Mouse (Mus musculus) layer of hippocampus, postnatal 10 days (tissue): ENCODE data around the gene Lct. TPM values are rescaled to one million over a fixed set of nuclear protein-coding genes. Genes with fewer than 3 reads are reported as not detected.
"Not testable (repeated sequence)": the region's sequence is repeated elsewhere in the genome, so short reads cannot be mapped to it uniquely, and the experiment has no call there.

Source experiments
- DNase-seq, 2 experiments: peaks; one replicate each; pipeline ENCODE4 v3.0.0; 2021; ENCODE audit warnings: low spot score in 2 of 2
- long read RNA-seq: library from polyadenylated mRNA; stranded (forward); transcript quantifications from one replicate; pipeline ENCODE4 v2.0.0, GENCODE M21; 2023
- total RNA-seq, 2 experiments: library from RNA; stranded (reverse); gene quantifications; 2 replicates each; pipeline ENCODE4 v1.2.3; 2021

Gene Lct
- 10 to 100 TPM; 16.6 to 20.2 TPM for total RNA-seq
- long read RNA-seq, partial matches to known transcripts: 6 of 6 reads
- long read RNA-seq, other reads (novel, unspliced or antisense): 0 of 6 reads

GRCm38 (mm10) chr1:128328218-128328617 lies at the start of gene Lct:
TSS of gene Lct (minus strand) at chr1:128328318.
- no peak for DNase-seq

GRCm38 (mm10) chr1:128376841-128377240 lies 48.7 kb upstream of the Lct start:
- no peak for DNase-seq

DNA sequence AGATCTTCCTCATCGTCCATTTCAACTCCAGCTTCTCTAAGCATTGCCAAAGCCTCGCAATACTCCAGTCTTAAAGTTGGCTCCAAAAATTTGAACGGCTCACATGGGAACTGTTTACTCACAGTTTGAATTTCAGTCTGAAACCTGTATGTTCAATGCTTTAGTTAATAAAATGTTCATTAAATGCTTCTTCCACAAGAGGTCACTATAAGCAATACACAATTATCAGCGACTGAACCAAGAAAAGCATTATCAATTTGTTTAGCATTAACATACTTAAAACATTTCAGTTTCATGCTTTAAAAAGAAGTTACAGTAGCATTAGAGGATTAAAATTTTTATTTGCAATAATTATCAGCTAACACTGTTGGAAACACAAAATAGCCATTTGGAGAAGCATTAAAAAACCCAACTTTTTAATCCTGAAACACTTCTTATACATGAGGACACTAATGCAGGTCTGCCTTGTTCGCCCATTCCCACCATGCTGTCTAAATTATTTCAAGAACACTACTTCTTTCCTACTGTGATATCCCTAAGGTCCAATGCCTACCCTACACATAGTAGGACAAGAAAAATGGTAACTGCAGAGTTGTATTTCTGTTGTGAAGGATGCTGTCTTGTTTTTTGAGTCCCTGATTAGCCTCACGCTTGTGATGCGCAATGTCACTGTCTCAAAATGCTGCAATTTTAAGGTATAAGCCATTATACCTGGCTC lies 44.2 kb upstream of the Lct start:
- DNase-seq: no peak

GRCm38 (mm10) chr1:128368732-128369441 lies 40.8 kb upstream of the Lct start:
- DNase-seq: peak; percentile 73 to 77

DNA sequence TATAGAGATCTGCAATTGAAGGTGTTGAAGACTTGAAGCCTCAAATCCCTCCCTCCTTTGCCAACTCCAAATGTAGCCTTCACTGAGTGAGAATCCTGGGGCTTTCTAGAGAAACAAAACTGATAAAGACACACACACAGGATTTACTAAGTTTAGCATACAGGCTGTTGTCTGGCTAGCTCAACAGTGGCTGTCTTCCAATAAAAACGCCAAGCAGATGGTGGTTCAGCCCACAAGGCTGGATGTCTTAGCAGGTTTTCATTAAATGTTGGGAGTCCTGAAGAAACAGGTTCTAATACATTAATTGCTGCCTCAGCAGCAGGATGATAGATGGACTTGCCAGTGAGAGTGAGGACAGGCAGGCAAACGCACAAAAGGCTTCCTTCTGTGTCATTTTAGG lies 32.5 kb upstream of the Lct start:
- DNase-seq: no peak

DNA sequence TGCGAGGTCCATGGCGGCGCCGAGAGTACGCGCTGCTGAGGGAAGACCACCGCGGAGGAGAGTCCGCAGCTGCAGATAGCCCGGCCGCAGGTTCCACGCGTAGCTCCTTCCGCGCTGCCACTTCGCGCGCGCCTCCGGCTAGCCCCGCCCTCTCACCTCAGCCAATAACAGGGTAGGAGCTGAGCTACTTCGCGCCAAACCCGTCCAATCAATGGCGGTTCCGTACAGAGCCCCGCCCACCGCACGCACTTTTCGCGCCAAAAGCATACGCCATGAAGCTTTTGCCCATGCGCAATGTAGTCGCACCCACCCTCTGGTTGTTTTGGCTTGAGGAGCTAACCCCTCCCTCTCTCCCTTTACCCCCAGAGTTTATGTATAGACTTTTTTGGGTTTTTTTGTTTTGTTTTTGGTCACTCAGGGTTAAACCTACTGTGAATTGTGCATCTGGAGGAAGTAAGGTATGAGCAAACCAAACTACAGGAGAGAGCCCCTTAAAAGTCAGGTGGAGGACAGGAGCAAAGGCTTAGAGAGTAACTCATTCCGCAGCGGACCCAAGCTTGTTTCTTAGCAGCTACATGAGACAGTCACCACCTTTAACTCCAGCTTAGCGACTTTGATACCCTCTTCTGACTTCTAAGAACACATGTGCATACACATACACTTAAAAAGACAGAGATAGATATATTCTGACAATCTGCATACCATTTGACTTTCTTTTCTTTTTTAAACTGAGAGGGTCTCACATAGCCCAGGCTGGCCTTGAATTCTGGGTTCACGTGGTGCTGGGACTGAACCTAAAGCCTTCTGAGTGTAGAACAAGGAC lies 31.6 kb upstream of the Lct start, which contains the start of gene Mcm6:
Mcm6 (minus strand) TSS at position 111 of the 823 bp plus-strand sequence.
- peak; percentile 92 to 94 for DNase-seq

DNA sequence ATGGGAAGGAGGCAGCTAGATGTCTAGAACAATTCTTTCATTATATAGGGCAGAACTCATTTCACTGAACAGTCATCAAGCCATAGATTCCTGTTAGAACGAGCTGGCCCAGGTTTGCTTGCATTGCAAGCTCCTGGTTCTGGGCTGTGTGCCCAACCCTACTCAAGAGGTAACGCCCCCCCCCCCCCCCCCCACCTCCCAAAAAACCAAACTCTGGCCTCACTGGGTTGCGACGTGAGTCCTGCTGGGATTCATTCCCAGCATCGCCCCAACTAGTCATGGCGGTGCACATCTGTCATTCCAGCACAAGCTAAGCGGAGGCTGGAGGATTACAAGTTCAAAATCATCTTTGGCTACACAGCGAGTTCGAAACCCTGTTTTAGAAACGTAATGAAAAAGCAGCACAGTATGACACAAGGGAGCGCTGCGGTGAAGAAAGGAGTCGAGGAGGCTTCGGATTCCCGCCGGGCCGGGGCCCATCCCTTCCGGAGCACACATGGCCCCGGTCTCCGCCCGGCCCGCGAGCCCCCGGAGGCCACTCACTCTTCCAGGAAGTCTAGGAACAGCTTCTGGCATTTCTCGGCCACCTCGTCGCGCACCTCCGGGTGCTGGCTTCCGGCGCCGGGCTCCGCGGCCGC lies 30.9 kb upstream of the Lct start:
- no peak for DNase-seq

- no peak for DNase-seq
Measured at GRCm38 (mm10) chr1:128358276-128358675, 30.2 kb upstream of the Lct start.

- DNase-seq: no peak
Measured at GRCm38 (mm10) chr1:128357452-128357851, 29.3 kb upstream of the Lct start.

GRCm38 (mm10) chr1:128353092-128353491 lies 25.0 kb upstream of the Lct start:
- DNase-seq: no peak

DNA sequence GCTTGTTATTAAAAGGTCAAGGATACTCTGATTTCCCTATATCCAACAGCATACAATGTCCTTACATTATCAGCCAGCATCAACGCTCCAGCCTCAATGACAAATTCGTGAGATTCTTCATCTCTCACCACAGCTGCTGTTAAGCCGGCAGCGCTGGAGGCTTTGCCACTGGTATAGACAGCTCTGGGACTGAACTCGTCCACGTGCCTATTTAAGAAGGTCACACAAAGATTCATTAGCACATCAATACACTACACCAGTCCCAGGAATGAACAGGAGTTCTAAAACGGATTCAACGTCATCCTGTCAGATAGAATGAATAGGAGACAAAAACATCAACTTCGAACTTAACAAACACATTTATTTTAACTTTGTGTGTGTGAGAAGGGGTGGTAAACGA lies 16.1 kb upstream of the Lct start:
- DNase-seq: no peak

- no peak for DNase-seq
Measured at GRCm38 (mm10) chr1:128337708-128338320, 9.7 kb upstream of the Lct start.

GRCm38 (mm10) chr1:128330313-128330712 lies 2.2 kb upstream of the Lct start:
- DNase-seq: no peak

DNA sequence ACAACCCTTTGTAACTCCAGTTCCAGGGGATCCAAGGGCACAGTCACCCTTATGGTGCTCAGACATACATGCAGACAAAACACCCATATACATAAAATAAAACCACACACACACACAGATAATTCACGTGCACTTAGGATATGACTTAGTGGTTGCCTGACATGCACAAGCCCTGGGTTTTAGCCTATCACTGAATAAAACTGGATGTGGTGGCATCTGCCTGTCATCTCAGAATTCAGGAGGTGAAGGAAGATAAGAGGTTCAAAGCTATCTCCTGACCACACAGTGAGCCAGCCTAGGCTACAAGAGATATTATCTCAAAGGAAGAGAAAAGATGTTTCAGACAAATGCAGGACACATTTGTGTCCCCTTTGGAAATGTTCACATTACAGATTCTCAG lies 953 bp downstream of the Lct start:
- DNase-seq: no peak

- DNase-seq: peak; percentile 29 to 35
Measured at GRCm38 (mm10) chr1:128324776-128325175, 3.3 kb downstream of the Lct start.

DNA sequence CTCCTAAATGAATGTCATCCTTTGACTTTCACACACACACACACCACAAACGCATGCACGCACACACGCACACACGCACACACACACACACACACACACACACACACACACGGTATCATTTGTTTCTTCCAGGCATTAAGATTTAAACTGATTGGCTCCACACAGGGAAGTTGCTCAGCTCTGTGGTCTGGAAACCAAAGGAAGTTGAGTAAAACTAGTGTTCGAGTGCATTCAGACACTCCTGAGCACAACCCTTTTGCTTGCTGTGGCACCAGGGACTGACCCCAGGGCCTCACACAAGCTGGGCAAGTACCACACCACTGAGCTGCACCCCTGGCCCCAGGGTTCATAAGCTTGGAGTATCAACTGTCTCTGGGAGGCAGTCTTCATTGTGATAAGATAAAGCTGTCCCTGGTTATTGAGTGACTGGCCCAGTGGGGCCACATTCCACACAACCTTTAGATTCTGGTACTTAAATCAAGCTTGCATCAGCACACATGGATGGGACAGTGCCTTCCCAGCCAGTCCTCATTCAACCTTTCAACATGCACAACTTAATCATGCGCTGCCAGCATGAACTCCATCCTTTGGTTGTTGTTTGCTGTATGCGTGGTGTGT lies 5.0 kb downstream of the Lct start:
- no peak for DNase-seq

DNA sequence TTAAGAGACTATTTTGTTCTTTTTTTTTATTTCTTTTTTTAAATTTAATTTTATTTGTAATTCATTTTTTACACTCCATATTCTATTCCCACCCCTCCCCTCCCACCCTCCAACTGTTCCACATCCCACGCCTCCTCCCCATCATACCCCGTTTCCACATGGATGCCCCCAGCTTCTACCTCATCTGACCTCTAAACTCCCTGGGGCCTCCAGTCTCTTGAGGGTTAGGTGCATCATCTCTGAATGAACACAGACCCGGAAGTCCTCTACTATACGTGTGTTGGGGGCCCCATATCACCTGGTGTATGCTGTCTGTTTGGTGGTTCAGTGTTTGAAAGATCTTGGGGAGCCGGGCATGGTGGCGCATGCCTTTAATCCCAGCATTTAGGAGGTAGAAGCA lies 8.9 kb downstream of the Lct start:
- not testable (repeated sequence) for DNase-seq

GRCm38 (mm10) chr1:128314665-128315064 lies 13.5 kb downstream of the Lct start:
- DNase-seq: no peak

DNA sequence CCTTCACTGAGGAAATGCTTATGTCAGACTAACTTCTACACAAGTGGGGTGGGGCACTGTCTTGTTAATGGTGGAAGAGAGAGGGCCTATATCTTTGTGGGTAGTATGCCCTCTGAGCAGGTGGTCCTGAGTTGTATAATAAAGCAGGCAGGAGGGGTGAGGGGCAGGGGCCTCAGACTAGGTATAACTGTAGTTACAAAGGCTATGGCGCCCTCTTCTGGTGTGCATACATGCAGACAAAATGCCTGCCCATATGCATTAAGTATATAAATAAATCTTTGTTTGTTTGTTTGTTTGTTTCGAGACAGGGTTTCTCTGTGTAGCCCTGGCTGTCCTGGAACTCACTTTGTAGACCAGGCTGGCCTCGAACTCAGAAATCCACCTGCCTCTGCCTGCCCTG lies 19.1 kb downstream of the Lct start:
- no peak for DNase-seq

- peak; percentile 54 to 60 for DNase-seq
Measured at GRCm38 (mm10) chr1:128303900-128304299, 24.2 kb downstream of the Lct start.
